Mouse (Mus musculus) left cerebral cortex, postnatal 4 days (tissue): ENCODE measurements around the gene Megf8. TPM values are rescaled to one million over a fixed set of nuclear protein-coding genes. Genes with fewer than 3 reads are reported as not detected.
"Not testable (repeated sequence)": the region's sequence is repeated elsewhere in the genome, so short reads cannot be mapped to it uniquely, and the experiment has no call there.

Source experiments
- DNase-seq: peaks from one replicate; pipeline ENCODE4 v3.0.0-alpha.2; 2022
- intact Hi-C: fragments of 180-260 bp; cut with DNase I; formaldehyde crosslinking; loops from one replicate; pipeline ENCODE4 v1.15.1; 2025
- total RNA-seq, 2 experiments: library from RNA; stranded (reverse); gene quantifications; 2 replicates each; pipeline ENCODE4 v1.2.3; 2021

Gene Megf8
- total RNA-seq, 2 experiments from 2014 or later, result 81.0 to 89.9 TPM

GRCm38 (mm10) chr7:25323219-25323618 lies 6.3 kb downstream of the Megf8 start:
- DNase-seq, result no peak
- intact Hi-C loops, result no loop called here

GRCm38 (mm10) chr7:25325431-25325830 lies 8.5 kb downstream of the Megf8 start:
- intact Hi-C loops, DNase-seq: not testable (repeated sequence)

GRCm38 (mm10) chr7:25326233-25326632 lies 9.3 kb downstream of the Megf8 start:
- intact Hi-C loops, result no loop called here
- DNase-seq, result no peak

- peak; percentile 82 for DNase-seq
- intact Hi-C loops, result no loop called here
Measured at GRCm38 (mm10) chr7:25333596-25334307, 16.8 kb downstream of the Megf8 start.

- DNase-seq, result no peak
- intact Hi-C loops, result no loop called here
Measured at GRCm38 (mm10) chr7:25334472-25334871, 17.5 kb downstream of the Megf8 start.

GRCm38 (mm10) chr7:25339329-25339728 lies 22.4 kb downstream of the Megf8 start:
- no peak for DNase-seq
- intact Hi-C loops, result no loop called here

- intact Hi-C loops, result no loop called here
- no peak for DNase-seq
Measured at GRCm38 (mm10) chr7:25341000-25341784, 24.2 kb downstream of the Megf8 start.

- DNase-seq, result no peak
- intact Hi-C loops, result no loop called here
Measured at GRCm38 (mm10) chr7:25348861-25349260, 31.9 kb downstream of the Megf8 start.

GRCm38 (mm10) chr7:25358721-25359206 lies 41.8 kb downstream of the Megf8 start:
- intact Hi-C loops, result no loop called here

GRCm38 (mm10) chr7:25363151-25363550 lies 46.2 kb downstream of the Megf8 start:
- peak; percentile 48 for DNase-seq
- intact Hi-C loops, result no loop called here

More at GRCm38 (mm10) chr7:25358721-25359206, 41.8 kb downstream of the Megf8 start:
- DNase-seq, result peak; percentile 77

GRCm38 (mm10) chr7:25363632-25364031 lies 46.7 kb downstream of the Megf8 start:
- no peak for DNase-seq
- intact Hi-C loops, result no loop called here

- intact Hi-C loops, result no loop called here
- peak; percentile 51 for DNase-seq
Measured at GRCm38 (mm10) chr7:25365937-25366625, 49.1 kb downstream of the Megf8 start.

GRCm38 (mm10) chr7:25367632-25368293 lies 50.8 kb downstream of the Megf8 start:
- intact Hi-C loops, result no loop called here
- DNase-seq, result no peak

- DNase-seq, result peak; percentile 61
- intact Hi-C loops, result no loop called here
Measured at GRCm38 (mm10) chr7:25368333-25368732, 51.4 kb downstream of the Megf8 start.

- DNase-seq, result no peak
- intact Hi-C loops, result no loop called here
Measured at GRCm38 (mm10) chr7:25369058-25369749, 52.2 kb downstream of the Megf8 start, which contains the start of gene Cnfn. TSS of gene Cnfn (minus strand) at chr7:25369724.

GRCm38 (mm10) chr7:25372441-25372840 lies 55.5 kb downstream of the Megf8 start:
- no peak for DNase-seq
- intact Hi-C loops, result no loop called here

GRCm38 (mm10) chr7:25376556-25376955 lies 59.6 kb downstream of the Megf8 start:
- DNase-seq, result peak; percentile 75
- intact Hi-C loops, result no loop called here

GRCm38 (mm10) chr7:25377100-25377700 lies 60.2 kb downstream of the Megf8 start:
- no peak for DNase-seq
- intact Hi-C loops, result no loop called here
